Mouse (Mus musculus) left cerebral cortex, adult 11 months (tissue): ENCODE measurements around the gene Acod1.

Source experiments
- DNase-seq: peaks from one replicate; pipeline ENCODE4 v3.0.0; 2022; ENCODE audit warnings: low spot score

Gene Acod1

DNA sequence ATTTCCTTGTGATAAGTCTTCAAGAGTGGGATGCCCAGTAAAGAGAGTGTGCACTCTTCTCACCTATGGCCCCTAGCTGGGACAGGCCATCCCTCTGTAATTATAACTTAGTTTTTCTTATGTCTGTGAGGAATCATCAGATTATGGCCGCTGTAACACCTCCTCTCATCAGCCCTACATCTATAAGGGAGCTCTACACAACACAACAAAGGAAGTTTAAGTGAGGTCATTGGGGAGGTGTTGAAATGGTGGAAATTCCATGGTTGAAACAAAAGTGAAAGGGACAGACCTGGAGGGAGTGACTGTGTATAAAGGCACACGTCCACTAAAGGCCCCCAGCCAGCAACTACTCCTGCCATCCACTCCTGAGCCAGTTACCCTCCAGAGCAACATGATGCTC lies at the start of gene Acod1:
Gene Acod1 (plus strand): TSS at position 301 of the 400 bp plus-strand sequence.
- no peak for DNase-seq

DNA sequence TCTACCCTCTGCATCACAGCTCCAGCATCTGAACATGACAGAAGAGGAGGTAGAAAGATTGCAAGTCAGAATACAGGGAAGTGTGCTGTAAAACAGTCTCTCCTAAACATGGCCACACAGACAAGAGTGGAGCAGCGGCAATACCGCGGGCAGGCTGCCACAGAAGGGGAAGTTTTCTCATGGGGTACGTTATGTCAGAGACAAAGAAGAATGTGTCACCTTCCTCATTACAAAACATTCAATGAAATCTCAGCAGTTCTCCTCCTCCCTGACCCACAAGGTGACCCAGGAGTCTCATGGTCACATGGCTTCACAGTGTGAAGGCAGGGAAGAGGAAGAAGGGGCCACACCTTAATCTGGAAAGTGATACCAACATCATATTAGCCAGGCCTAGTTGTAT lies 39.0 kb upstream of the Acod1 start:
- no peak for DNase-seq

DNA sequence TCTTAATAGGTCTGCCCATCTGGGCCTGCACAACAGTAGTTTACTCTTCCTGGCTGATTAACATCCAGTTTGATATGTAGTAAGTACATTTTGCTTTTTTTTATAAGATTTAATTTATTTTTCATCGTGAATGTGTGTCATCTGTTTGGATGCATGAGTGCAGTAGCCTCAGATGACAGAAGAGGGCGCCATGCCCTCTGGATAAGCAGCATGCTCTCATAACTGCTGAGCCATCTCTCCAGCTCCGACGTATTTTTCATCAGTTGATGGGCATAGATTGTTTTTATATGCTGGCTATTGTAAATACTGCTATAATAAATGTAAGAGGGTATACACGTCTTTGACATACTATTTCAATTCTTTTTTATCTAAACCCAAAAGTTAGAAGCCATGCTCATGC lies 35.0 kb upstream of the Acod1 start:
- peak; percentile 7 for DNase-seq

DNA sequence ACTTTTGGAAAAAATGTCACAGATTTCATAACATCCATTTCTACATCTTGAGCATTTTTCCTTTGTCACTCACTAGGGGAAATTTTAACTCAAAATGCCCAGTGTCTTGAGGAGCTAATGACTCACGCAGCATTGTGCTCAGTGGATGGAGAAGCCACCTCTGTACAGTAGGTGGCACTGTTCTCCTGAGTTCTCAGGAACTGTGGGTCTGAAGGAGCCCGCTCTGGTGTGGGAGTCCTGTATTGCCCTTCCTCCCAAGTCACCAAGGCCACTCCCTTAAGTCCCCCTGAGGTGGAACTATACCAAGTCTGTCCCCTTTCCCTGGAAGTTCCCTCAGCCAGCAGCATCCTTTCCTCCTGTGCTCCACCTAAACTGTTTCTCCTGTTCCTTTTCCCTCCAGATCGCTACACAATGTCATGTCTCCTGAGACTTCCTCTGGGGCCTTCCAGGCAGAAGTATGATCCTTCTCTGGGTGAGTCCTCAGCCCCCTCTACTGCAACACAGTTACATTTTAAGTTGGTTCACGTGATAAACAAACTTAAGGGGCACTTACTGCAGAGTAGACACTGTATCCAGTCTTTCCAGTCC lies 34.1 kb upstream of the Acod1 start:
- DNase-seq = peak; percentile 46

DNA sequence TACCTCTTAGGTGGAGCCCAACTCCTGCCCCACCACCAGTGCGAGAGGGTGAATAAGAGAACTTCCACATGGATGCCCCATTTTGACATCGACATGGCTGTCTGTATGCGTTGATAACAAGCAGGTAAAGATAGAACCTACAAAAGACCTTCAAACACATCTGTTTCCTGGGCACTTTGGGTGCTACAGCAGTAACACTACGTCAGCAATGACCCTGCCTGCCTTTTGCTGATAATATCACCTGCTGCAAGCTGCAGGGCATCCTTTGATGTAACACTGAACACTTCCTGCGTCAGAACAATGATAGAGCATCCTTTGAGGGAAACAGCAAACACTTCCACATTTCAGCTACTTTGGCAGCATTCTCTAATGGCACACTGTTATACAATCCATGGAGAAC lies 29.8 kb upstream of the Acod1 start:
- no peak for DNase-seq

DNA sequence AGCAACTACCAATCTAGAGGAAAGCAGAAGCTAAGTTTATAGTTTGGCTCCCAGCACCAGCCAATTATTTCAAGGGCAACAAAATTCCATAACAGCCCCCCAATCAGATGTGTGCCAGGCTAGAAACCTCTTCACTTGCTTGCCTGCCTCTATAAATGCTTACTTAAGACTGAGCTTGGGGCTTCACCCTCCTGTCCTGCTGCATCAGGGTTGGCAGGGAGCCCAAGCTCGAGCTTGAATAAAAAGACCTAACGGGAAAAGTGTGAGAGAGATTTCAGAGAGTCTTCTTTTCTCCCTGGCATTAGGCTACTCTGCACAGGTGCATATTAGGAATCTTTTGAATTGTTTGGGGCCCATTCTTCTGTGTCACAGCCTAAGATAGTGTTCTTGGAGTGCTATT lies 26.7 kb upstream of the Acod1 start:
- DNase-seq = no peak

DNA sequence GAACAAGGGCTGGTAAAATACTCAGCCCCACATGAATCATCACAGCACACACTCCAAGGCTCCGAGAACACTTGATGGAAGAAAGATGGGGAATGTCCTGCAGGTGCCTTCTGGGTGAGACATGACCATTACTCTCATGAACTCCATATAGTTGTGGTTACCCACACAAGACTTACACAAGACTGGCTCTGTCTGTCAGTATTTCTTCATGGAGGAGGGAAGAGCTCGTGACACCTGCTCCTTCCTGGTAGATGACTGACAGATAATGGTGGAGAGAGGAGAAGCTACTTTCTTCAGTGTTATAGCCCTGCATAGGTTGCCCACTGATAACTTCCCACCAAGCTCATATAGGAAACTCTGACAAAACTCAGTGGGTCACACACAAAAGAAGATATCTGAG lies 17.6 kb upstream of the Acod1 start:
- DNase-seq = no peak

DNA sequence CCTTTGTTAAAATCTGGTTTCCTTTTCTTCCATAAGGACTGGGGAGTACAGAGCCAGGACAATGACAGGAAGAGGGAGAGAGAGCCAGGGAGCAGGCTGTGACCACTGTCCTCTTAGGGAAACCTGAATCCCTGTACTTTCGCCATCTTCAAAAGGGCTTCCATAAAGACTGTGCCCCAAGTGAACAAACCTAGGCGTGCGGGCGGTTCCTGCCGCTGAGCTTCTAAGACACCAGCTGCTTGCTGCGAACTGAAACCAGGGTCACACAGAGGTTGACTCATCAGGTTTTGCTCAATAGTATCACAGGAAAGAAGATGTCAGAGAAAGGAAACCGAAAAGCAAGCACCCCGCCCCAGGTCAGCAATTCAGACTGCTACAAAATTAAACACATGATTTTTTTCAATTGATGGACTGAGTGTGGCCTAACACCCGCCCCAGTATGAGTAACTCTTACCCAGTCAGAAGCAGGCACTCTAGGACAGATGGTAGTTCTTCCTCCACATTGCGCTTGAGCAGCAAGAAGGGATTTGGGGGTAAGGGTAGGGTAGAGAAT lies 13.4 kb upstream of the Acod1 start:
- DNase-seq = no peak

DNA sequence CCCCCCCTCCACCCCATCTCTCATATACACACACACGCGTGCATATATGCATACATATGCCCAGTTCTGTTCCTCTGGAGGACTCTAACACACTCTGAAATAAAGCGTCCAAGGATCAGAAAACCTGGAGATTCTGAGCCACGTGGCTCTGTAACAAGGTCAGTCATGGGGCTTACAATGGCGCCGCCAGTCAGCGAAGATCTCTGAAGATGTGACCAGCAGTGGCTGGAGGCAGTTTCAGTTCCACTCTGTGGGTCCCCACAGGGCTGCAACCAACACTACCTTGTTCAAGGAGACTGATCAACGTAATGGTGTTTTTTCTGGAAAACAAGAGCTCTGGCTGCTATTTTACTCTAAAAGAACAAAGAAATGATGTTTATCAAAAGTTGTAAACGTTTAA lies 12.7 kb upstream of the Acod1 start:
- no peak for DNase-seq

DNA sequence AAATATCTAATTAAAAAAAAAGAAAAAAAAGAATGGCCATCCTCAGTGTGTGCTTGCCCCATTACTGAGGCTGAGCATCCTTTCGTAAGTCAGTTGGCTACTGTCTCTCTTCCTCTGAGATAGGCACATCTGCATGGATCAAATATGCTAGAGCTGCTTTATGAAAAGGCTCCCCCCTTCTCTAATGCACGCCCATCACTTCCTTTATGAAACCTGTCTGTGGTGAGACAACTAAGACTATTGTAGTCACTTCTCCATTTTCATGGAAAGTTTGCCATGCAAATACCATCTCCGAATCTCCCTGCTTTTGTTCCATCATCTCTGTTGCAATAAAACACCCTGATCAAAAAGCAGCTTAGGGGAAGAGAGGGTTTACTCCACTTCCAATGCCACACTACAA lies 9.8 kb upstream of the Acod1 start:
- no peak for DNase-seq

DNA sequence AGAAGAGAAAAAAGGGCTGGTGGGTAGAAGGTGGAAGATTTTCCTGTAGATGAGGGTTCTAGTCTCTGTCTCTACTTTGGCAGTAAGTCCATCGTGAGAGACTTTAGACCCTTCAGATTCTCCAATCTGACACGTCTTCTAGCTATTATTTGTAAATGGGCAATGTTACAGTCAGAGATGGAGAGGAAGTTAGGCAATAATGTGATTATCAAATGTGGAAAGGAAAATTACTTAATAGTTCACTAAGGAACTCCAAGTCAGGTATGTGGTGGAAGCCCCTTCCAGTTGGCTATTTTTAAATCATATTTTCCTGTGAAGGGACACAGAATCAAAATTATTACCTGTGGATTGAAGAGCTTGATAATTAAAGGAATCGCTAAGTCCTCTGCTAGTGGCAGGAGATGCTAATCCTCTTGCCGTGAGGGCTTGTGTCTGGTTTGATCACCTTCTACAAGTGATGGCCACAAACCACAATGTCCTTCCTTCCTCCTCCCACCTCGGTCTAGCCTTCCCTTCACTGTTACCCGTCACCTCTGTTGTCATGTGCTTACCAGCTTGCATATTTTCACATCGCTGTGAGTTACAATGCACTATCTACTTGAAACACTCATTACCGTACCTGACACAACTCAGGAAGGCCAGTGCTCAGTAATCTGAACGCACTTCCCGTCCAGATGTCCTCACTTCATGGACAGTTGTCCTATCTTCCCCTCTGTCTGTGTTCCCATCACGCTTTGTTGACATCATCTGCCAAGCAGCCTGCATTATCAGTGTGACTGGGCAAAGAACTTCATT lies 1.7 kb downstream of the Acod1 start:
- DNase-seq = no peak

DNA sequence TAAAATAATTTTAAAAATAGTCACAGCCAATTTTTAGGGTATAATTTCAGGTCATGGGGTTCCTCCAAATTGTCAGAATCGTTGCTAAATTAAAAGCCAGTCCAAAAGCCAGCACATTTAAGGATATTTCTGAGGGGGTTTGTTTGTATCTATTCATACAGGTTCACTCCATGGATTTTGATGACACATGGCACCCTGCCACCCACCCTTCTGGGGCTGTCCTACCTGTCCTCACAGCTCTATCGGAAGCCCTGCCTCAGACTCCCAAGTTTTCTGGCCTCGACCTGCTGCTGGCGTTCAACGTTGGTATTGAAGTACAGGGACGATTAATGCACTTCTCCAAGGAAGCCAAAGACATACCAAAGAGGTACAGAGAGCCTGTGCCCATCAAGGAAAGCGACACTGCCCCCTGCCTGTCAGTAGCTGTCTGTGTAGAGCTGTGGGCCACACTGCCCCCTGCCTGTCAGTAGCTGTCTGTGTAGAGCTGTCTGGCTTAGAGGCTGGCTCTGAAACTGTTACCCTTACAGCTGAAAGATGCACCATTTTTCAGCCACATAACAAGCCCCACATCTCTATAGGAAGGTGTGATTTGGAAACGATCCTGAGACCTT lies 4.5 kb downstream of the Acod1 start:
- DNase-seq = peak; percentile 53

DNA sequence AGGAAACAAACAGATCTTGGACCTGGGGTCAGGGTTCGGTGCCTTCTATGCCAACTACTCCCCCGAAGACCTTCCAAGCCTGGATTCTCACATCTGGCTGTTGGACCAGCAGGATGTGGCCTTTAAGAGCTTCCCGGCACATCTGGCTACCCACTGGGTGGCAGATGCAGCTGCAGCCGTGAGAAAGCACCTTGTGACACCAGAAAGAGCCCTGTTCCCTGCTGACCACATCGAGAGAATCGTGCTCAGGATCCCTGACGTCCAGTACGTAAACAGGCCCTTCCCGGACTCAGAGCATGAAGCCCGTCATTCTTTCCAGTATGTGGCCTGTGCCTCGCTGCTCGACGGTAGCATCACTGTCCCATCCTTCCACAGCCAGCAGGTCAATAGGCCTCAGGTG lies 8.0 kb downstream of the Acod1 start:
- DNase-seq = no peak

DNA sequence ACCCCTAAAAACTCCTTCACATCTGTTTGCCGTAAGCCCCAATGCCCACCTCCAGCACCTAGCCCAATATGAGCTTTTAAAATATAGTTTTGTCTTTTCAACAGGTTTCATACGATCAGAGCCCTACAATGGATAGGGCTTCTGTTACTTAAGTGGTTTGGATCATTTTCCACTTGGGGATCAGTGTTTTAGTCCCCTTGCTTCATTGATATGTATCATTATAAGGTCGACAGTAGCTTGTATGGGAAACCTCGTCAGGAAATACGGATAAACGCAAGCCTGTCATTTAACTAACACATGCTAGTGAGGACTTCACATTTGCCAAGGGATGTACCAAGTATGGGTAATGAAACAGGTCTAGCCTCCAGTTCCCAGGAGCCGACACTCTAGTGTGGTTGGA lies 9.8 kb downstream of the Acod1 start:
- DNase-seq = no peak

DNA sequence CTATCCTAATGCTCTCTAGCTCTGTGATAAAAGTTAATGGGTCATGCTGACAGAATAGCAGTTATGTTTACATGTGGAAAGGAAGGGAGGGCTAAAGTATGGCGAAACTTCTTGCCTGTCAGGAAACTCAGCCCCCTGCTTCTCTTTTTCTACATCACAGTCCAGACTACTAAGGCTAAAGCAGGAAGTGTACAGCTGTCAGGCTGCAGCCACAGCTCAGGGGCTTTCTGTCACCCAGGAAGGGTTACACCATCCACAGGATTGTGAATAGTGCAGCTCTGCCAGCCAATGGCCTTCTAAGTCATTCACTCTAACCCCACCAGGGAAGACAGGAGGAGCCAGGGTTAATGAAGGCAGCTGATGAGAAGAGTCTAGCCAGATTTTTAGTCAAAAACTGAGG lies 12.2 kb downstream of the Acod1 start:
- DNase-seq = no peak

DNA sequence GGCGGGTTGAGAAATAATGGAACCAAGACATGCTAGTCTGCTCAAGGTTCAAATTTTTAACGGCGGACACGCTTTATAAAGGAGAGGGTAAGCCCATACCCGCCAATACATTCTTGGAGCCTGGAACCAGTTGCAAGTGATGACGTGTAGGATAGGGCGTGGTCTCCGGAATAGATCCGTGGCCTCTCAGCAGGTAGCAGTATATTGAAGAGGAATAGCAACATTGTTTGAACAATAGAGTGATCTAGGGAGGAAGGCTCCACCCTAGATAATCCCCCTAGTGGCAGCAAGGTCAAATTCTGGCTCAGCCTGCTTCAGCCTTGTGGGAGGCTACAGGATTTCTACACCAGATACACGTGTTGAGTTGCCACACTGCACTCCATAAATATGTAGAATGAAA lies 12.7 kb downstream of the Acod1 start:
- DNase-seq = no peak

DNA sequence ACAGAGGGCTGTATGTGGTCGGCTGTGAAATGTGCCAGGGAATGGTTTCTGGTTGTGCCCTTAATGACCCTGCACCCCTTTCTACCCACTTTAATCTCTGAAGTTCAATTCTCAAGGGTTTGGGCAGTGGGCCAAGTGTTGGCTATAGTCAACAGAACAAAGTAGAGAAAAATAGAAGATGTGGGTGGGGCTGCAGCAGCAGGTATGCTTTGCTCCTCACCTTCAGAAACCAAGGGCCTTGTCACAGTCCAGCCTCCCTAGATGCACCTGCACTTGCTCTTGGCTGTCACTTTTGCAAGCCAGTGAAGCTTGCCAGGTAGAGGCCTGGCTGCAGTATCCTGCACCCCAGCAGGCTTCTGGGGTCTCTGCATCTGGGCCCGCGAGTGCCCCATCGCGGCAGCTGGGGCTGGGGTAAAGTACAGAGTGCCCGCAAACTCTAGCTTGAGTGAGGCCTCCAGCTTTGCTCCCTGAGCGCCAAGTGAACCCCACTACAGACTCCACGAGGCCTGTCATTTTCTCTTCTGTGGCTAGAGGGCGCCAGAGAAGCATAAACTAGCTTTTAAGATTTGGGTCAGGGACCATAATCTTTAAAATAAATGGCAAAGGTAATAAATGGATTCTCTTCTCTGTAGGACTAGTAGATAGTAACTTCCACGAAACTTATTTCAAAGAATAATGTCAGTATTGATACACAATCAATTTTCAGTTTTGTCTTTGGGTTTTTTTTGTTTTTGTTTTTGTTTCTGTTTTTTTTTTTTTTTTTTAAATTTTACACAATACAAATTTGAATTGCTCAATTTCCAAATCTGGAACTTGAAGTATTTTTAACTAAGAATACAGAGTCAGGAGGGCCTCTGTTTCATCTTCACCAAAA lies 18.8 kb downstream of the Acod1 start:
- DNase-seq = no peak

DNA sequence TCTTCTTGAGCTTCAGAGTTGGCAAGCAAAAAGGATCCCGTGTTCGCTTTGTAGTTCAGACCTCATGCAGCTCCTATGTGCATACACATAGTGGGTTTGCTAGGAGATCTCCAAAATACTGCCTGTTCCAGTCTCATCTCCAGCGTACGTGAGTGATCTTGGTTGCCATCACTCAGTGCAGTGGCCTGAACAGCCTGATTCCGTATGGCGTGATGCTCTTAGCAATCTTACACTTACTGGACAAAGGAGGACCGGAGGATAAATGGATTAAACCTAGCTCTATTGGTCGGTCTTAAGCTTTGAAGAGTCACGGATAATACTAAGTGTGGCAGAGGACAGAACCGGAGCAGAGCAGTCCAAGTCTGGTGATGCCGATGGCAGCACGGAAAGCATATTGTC lies 22.7 kb downstream of the Acod1 start:
- DNase-seq = no peak

DNA sequence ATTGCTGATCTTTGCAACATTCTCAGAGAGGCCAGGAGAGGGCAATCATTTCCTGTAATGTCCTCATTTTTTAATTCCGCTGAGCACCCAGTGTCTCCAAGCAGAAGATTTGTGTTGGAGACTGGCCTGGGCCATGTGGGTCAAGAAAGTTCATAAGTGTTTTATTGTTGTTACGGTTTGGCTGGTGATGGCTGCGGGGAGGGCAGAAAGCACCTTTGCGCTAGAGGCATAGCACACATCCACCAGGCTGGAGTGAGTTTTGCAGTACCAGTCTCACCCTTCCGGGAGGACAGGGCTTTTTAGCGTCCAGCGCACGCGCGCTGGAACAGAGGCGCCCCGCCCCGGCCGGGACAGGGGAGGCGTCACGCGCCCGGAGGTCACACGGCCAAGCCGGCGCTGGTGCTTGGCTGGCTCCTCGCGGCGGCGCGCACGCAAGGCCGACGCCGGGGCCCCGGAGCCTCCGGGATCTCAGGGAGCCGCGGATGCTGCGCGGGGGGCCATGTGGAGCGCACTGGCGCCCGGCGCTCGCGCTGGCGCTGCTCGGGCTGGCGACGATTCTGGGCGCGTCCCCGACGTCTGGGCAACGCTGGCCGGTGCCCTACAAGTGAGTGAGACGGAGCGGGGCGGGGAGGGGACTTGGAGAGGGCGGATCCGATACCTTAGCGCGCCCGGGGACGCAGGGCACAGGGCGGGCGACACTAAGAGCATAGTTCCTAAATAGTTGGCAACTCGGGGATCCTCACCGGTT lies 23.3 kb downstream of the Acod1 start, which contains the start of gene Cln5:
Gene Cln5 (plus strand): TSS at position 353 of the 748 bp plus-strand sequence.
- peak; percentile 85 for DNase-seq

DNA sequence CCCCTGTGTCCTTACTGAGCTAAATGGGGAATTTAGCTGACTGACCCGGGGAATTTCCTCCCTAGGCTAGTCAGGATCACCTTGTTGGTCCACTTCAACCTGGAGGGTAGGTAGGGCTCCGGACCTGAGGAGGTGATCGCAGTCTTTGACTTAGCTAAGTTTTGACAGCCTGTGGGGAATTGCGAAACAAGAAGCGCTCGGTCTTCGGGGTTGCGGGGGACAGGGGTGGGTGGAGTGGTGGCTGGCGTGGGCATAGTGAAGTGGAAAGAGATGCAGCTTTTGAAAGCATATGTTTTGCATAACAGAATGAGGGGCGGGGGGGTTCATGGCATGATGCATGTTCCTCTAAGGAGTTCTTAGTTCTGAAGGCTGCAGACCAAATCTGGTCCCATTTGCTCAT lies 24.0 kb downstream of the Acod1 start:
- DNase-seq = no peak

DNA sequence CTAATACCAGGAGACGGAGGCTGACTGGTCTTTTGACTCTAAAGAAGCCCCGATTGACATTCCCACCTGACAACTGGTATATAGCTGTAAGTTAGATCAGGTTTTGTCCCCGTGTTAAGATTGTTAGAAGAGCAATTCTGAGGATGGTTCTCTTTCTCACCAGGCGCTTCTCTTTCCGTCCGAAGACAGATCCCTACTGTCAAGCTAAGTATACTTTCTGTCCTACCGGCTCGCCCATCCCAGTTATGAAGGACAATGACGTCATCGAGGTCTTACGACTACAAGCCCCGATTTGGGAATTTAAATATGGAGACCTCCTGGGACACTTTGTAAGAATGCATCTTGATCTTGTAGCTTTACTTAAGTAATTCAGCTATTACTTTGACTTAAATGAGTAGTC lies 24.7 kb downstream of the Acod1 start:
- DNase-seq = no peak
